Mouse (Mus musculus) liver, embryonic 14 days (tissue): Measurements from ENCODE around the gene Wnt2b. TPM values are rescaled to one million over a fixed set of nuclear protein-coding genes. Genes with fewer than 3 reads are reported as not detected.

Source experiments
- polyA plus RNA-seq: library from polyadenylated mRNA; depleted of rRNA; stranded (reverse); fragments of >200 nt; gene quantifications from 2 replicates; pipeline ENCODE4 v1.2.3, GENCODE M21; 2012; rRNA removed

Gene Wnt2b
- 0.07 and 0.11 TPM in 2 replicates for polyA plus RNA-seq

DNA sequence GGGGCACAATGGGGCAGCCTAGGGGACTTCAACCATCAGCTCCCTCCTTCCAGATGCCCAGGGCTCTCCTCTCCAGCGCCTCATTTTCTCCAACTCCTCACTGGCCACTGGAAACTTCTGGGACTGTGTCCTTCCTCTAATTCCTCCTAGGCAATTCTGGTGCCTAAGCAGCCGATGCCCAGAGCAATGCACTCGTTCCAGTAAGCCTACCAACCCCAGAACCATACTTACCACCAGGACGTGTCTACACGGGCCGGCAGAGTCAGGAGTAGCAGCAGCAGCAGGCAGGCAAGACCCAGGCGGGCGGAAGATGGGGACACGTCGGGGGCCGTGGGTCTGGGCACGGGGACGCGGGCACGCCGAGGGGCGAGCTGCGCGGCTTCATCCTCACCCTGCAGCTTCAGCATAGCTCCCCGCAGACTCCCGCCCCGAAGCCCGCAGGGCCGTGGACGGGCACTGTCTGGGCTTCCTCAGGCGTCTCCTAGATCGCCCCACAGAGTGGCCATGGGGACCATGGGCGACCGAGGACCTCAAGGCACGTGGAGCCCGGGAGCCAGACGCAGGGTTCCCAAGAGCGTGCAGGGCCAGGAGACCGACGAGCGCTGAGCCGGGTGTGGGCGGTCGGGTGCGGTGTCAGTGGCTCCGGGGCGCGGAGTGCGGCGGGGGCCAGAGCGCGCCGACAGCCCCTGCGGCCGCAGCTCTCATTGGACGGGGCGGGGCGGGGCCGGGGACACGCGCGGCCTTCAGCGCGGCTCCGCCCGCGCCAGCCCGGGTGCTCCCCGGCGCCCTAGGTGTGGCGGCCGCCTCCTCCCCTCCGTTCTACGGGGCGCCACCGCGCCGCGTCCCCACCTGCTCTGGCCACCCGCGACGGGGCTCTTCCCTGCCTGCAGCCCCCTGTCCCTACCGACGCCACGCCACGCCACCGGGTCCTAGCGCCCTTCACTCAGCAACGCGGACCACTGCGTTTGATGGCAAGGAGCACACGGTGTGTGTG is at the start of gene Wnt2b:
Gene Wnt2b, minus strand, starts transcription at position 856 of the 994 bp plus-strand sequence.

Other genes starting within 250 kb of the Wnt2b start
- gene Ppm1j, start 180.9 kb downstream of the Wnt2b start, polyA plus RNA-seq = 0.29 and 0.48 TPM in 2 replicates
- gene Fam19a3, start 180.1 kb downstream of the Wnt2b start, polyA plus RNA-seq = 0.02 TPM in 2 replicates
- gene Rhoc, start 173.5 kb downstream of the Wnt2b start, polyA plus RNA-seq = 14.2 and 14.4 TPM in 2 replicates
- gene Mov10, start 143.4 kb downstream of the Wnt2b start, polyA plus RNA-seq = 7.3 and 8.7 TPM in 2 replicates
- gene St7l, start 97.9 kb downstream of the Wnt2b start, polyA plus RNA-seq = 4.4 and 5.4 TPM in 2 replicates
- 28.5 and 37.0 TPM in 2 replicates for gene Capza1, start 97.4 kb downstream of the Wnt2b start, polyA plus RNA-seq
- 0.54 and 0.66 TPM in 2 replicates for gene Cttnbp2nl, start 91.2 kb upstream of the Wnt2b start, polyA plus RNA-seq
- not detected in 2 replicates for gene 4930564D02Rik, start 104.9 kb upstream of the Wnt2b start, polyA plus RNA-seq